Mouse (Mus musculus): ENCODE data around the gene Obscn. TPM values are rescaled to one million over a fixed set of nuclear protein-coding genes. Genes with fewer than 3 reads are reported as not detected.

Obscn gene
- polyA plus RNA-seq, 1 experiment from 2014 or later = 0.37 TPM

- Histone ChIP-seq H3K4me3 (replicated peaks; ENCODE audit: low read depth, low read length) (no peak overlapping the region), H3K9ac (replicated peaks; ENCODE audit: low read length) (no peak overlapping the region), H3K9me3 (ENCODE audit: control insufficient read depth, low read length) (no peaks in the 10 kb centered on the region), H3K36me3 (ENCODE audit: control insufficient read depth, insufficient read depth, low read length) (peaks cover 24% of the 10 kb centered on the region), H3K27me3 (ENCODE audit: control insufficient read depth, insufficient read depth, low read length) (no peaks in the 10 kb centered on the region), H3K4me1 (ENCODE audit: control insufficient read depth, insufficient read depth, low read length) (no peaks in the 10 kb centered on the region), H3K27ac (replicated peaks; ENCODE audit: low read depth, low read length) (no peak overlapping the region), H3K4me2 (ENCODE audit: low read length) (no peak overlapping the region)
- WGBS = 90% methylated on average over 8 of the region's 8 CpGs
- no peak for DNase-seq
- no peak for ATAC-seq (ENCODE audit: low FRiP score, low TSS enrichment)
Measured at GRCm38 (mm10) chr11:58969027-58969426, 167.2 kb downstream of the Obscn start.

DNA sequence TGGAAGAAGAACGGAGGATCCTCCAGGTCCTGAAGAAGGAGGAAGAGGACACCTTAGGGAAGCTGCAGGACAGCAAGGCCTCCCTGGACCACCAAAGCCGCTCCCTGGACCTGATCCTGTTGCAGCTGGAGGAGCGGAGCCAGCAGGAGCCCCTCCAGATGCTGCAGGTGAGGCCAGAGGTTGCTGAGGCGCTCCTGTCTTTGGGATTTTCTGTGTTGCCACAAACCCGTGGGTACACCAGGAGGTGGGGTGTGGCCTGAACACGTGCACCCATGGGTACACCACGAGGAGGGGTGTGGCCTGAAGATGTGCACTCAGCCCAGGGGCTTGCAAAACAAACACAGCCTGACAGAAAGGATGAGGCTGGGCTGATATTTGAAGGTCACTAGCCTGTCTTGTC is 167.7 kb downstream of the Obscn start:
- DNase-seq = no peak
- H3K4me1 ChIP-seq (ENCODE audit: control insufficient read depth, insufficient read depth, low read length) = 0 out of 2 replicates have a peak, but pooled peaks cover under 1% of the 10 kb centered on the region
- no peak for ATAC-seq (ENCODE audit: low FRiP score, low TSS enrichment)
- H3K27me3 ChIP-seq (ENCODE audit: control insufficient read depth, insufficient read depth, low read length) = no peaks in the 10 kb centered on the region
- H3K4me2 ChIP-seq (ENCODE audit: low read length) = no peak overlapping the region
- 87% methylated on average over 7 of the region's 7 CpGs for WGBS
- no peaks in the 10 kb centered on the region for H3K9me3 ChIP-seq (ENCODE audit: control insufficient read depth, low read length)
- peaks cover 24% of the 10 kb centered on the region for H3K36me3 ChIP-seq (ENCODE audit: control insufficient read depth, insufficient read depth, low read length)
- no peak overlapping the region for H3K9ac ChIP-seq (replicated peaks; ENCODE audit: low read length)
- H3K27ac ChIP-seq (replicated peaks; ENCODE audit: low read depth, low read length) = no peak overlapping the region
- H3K4me3 ChIP-seq (replicated peaks; ENCODE audit: low read depth, low read length) = no peak overlapping the region

DNA sequence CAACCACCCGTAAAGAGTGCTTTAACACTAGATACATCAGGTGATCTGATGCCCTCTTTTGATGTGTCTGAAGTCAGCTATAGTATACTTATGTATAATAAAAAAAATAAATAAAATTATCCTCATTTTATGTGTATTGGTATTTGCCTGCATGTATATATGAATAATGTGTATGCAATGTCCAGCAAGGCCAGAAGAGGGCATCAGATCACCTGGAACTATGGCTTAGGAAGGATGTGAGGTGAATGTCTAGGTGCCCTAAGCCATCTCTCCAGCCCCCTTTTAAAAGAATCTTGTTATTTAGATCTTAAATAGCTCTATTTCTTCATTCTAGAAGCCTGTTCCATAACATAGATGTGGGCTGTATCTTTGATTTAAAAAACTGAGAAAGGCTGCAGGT is 168.9 kb downstream of the Obscn start:
- 97% methylated on average over 1 of the region's 1 CpGs for WGBS
- Histone ChIP-seq H3K4me2 (ENCODE audit: low read length) (no peak overlapping the region), H3K4me1 (ENCODE audit: control insufficient read depth, insufficient read depth, low read length) (0 out of 2 replicates have a peak, but pooled peaks cover 2% of the 10 kb centered on the region), H3K27ac (replicated peaks; ENCODE audit: low read depth, low read length) (no peak overlapping the region), H3K9me3 (ENCODE audit: control insufficient read depth, low read length) (no peaks in the 10 kb centered on the region), H3K4me3 (replicated peaks; ENCODE audit: low read depth, low read length) (no peak overlapping the region), H3K9ac (replicated peaks; ENCODE audit: low read length) (no peak overlapping the region), H3K27me3 (ENCODE audit: control insufficient read depth, insufficient read depth, low read length) (no peaks in the 10 kb centered on the region), H3K36me3 (ENCODE audit: control insufficient read depth, insufficient read depth, low read length) (peaks cover 24% of the 10 kb centered on the region)
- ATAC-seq (ENCODE audit: low FRiP score, low TSS enrichment) (no peak), DNase-seq (no peak)

DNA sequence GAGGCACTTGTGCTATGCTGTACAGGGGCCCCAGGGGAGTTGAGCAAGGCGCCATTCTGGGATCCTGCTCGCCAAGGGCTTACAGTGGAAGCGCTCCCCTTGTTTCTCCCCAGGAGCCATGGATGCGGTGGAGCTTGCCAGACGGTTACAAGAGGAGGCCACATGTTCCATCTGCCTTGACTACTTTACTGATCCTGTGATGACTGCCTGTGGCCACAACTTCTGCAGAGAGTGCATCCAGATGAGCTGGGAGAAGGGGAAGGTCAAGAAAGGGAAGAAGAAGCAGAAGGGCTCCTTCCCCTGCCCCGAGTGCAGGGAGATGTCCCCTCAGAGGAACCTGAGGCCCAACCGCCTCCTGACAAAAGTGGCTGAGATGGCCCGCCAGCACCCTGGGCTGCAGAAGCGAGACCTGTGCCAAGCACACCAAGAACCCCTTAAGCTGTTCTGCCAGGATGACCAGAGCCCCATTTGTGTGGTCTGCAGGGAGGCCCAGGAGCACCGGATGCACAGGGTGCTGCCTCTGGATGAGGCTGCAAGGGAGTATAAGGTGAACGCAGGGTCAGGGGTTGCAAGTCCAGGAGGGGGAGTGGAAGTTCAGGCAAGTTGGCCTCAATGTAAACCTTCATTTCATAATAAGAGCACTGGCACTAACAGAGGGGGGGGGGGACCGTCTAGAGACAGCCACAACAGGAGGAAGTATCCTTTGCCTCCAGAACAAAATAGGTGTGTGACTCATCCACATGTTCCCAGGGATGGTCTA is 171.0 kb downstream of the Obscn start:
- Histone ChIP-seq H3K4me3 (replicated peaks; ENCODE audit: low read depth, low read length) (no peak overlapping the region), H3K36me3 (ENCODE audit: control insufficient read depth, insufficient read depth, low read length) (peaks cover 10% of the 10 kb centered on the region), H3K4me1 (ENCODE audit: control insufficient read depth, insufficient read depth, low read length) (0 out of 2 replicates have a peak, but pooled peaks cover 2% of the 10 kb centered on the region), H3K27ac (replicated peaks; ENCODE audit: low read depth, low read length) (no peak overlapping the region), H3K9ac (replicated peaks; ENCODE audit: low read length) (no peak overlapping the region), H3K4me2 (ENCODE audit: low read length) (no peak overlapping the region), H3K27me3 (ENCODE audit: control insufficient read depth, insufficient read depth, low read length) (no peaks in the 10 kb centered on the region), H3K9me3 (ENCODE audit: control insufficient read depth, low read length) (peaks cover 7% of the 10 kb centered on the region)
- ATAC-seq (ENCODE audit: low FRiP score, low TSS enrichment) = no peak
- no peak for DNase-seq
- 47% methylated on average over 12 of the region's 12 CpGs for WGBS

- Histone ChIP-seq H3K4me1 (ENCODE audit: control insufficient read depth, insufficient read depth, low read length) (peaks cover 9% of the 10 kb centered on the region), H3K4me3 (replicated peaks; ENCODE audit: low read depth, low read length) (no peak overlapping the region), H3K27me3 (ENCODE audit: control insufficient read depth, insufficient read depth, low read length) (no peaks in the 10 kb centered on the region), H3K9me3 (ENCODE audit: control insufficient read depth, low read length) (peaks cover 7% of the 10 kb centered on the region), H3K36me3 (ENCODE audit: control insufficient read depth, insufficient read depth, low read length) (0 out of 2 replicates have a peak, but pooled peaks cover 3% of the 10 kb centered on the region), H3K9ac (replicated peaks; ENCODE audit: low read length) (no peak overlapping the region), H3K4me2 (ENCODE audit: low read length) (no peak overlapping the region), H3K27ac (replicated peaks; ENCODE audit: low read depth, low read length) (no peak overlapping the region)
- WGBS = 84% methylated on average over 7 of the region's 7 CpGs
- DNase-seq (no peak), ATAC-seq (ENCODE audit: low FRiP score, low TSS enrichment) (no peak)
Measured at GRCm38 (mm10) chr11:58964216-58964615, 172.0 kb downstream of the Obscn start.

- H3K9me3 ChIP-seq (ENCODE audit: control insufficient read depth, low read length) = peaks cover 7% of the 10 kb centered on the region
- WGBS = 37% methylated on average over 17 of the region's 17 CpGs
- H3K4me2 ChIP-seq (ENCODE audit: low read length) = no peak overlapping the region
- ATAC-seq (ENCODE audit: low FRiP score, low TSS enrichment) (no peak), DNase-seq (peak; percentile 35)
- H3K4me3 ChIP-seq (replicated peaks; ENCODE audit: low read depth, low read length) = no peak overlapping the region
- peaks cover 10% of the 10 kb centered on the region for H3K4me1 ChIP-seq (ENCODE audit: control insufficient read depth, insufficient read depth, low read length)
- 0 out of 2 replicates have a peak, but pooled peaks cover under 1% of the 10 kb centered on the region for H3K36me3 ChIP-seq (ENCODE audit: control insufficient read depth, insufficient read depth, low read length)
- no peak overlapping the region for H3K9ac ChIP-seq (replicated peaks; ENCODE audit: low read length)
- H3K27ac ChIP-seq (replicated peaks; ENCODE audit: low read depth, low read length) = no peak overlapping the region
- no peaks in the 10 kb centered on the region for H3K27me3 ChIP-seq (ENCODE audit: control insufficient read depth, insufficient read depth, low read length)
Measured at GRCm38 (mm10) chr11:58963543-58963942, 172.7 kb downstream of the Obscn start.

DNA sequence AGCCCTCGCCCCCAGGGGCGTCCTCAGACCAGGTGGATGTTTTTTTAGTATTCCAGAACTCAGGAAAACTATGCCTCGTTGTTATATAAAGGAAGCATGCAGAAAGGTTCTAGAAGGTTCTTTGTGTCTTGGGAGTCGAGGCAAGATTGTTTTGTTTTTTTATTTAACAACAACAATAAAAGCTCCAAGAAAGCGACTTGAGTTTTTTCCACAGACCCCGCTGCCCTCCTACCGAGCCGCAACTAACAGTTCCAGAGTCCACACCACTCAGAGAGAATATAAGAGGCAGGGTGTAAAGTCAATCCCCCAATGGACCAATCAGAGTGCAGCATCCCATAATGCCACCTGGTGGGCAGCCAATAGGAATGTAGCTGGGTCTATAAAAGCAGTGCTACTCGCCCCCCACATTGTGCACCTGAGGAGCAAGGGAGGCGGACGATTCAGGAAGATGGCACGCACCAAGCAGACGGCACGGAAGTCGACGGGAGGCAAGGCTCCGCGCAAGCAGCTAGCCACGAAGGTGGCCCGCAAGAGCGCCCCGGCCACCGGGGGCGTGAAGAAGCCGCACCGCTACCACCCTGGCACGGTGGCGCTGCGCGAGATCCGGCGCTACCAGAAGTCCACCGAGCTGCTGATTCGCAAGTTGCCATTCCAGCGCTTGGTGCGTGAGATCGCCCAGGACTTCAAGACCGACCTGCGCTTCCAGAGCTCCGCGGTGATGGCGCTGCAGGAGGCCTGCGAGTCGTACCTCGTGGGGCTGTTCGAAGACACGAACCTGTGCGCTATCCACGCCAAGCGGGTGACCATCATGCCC is 174.6 kb downstream of the Obscn start:
- Histone ChIP-seq H3K4me3 (replicated peaks; ENCODE audit: low read depth, low read length) (no peak overlapping the region), H3K4me1 (ENCODE audit: control insufficient read depth, insufficient read depth, low read length) (peaks cover 30% of the 10 kb centered on the region), H3K9me3 (ENCODE audit: control insufficient read depth, low read length) (peaks cover 7% of the 10 kb centered on the region), H3K9ac (replicated peaks; ENCODE audit: low read length) (no peak overlapping the region), H3K4me2 (ENCODE audit: low read length) (no peak overlapping the region), H3K36me3 (ENCODE audit: control insufficient read depth, insufficient read depth, low read length) (peaks cover 11% of the 10 kb centered on the region), H3K27me3 (ENCODE audit: control insufficient read depth, insufficient read depth, low read length) (no peaks in the 10 kb centered on the region), H3K27ac (replicated peaks; ENCODE audit: low read depth, low read length) (no peak overlapping the region)
- DNase-seq = no peak
- no peak for ATAC-seq (ENCODE audit: low FRiP score, low TSS enrichment)
- 61% methylated on average over 50 of the region's 50 CpGs for WGBS

- Histone ChIP-seq H3K27me3 (ENCODE audit: control insufficient read depth, insufficient read depth, low read length) (no peaks in the 10 kb centered on the region), H3K4me3 (replicated peaks; ENCODE audit: low read depth, low read length) (peak overlapping the region; percentile 47), H3K4me2 (ENCODE audit: low read length) (peak overlapping the region; percentile 76), H3K27ac (replicated peaks; ENCODE audit: low read depth, low read length) (peak overlapping the region; percentile 77), H3K36me3 (ENCODE audit: control insufficient read depth, insufficient read depth, low read length) (peaks cover 11% of the 10 kb centered on the region), H3K9me3 (ENCODE audit: control insufficient read depth, low read length) (peaks cover 7% of the 10 kb centered on the region), H3K9ac (replicated peaks; ENCODE audit: low read length) (peak overlapping the region; percentile 59), H3K4me1 (ENCODE audit: control insufficient read depth, insufficient read depth, low read length) (peaks cover 32% of the 10 kb centered on the region)
- ATAC-seq (ENCODE audit: low FRiP score, low TSS enrichment) (peak; percentile 85), DNase-seq (peak; percentile 88)
- 3% methylated on average over 40 of the region's 40 CpGs for WGBS
Measured at GRCm38 (mm10) chr11:58959921-58960465, 176.2 kb downstream of the Obscn start.

Data from midbrain, embryonic 14.5 days (tissue).